Mouse (Mus musculus): ENCODE data around the gene Phf24. TPM values are rescaled to one million over a fixed set of nuclear protein-coding genes. Genes with fewer than 3 reads are reported as not detected.
"Not testable (repeated sequence)": the region's sequence is repeated elsewhere in the genome, so short reads cannot be mapped to it uniquely, and the experiment has no call there.

Gene Phf24
- polyA plus RNA-seq, 1 experiment from 2014 or later, result 0.62 TPM

DNA sequence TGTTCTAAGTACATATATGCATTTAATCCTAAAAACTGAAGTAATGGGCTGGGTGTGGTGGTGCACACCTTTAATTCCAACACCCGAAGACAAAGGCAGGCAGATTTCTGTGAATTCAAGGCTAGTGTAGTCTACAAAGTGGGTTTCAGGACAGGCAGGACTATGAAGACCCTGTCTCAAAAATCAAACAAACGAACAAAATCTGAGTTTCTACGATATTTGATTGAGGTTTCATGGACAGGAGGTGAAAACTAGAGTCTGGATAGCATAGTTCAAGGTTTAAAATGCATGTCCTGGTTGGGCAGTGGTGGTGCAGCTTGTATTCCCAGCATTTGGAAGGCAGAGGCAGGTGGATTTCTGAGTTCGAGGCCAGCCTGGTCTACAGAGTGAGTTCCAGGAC lies 52.8 kb downstream of the Phf24 start, which contains the start of gene 1700022I11Rik:
1700022I11Rik (plus strand) TSS at position 301 of the 400 bp plus-strand sequence.
- no peak within 1 kb of the TSS for H3K27ac ChIP-seq
- H3K9ac ChIP-seq, result no peak within 1 kb of the TSS
- no peak within 1 kb of the TSS for H3K4me2 ChIP-seq
- H3K9me3 ChIP-seq, result no peaks in the 10 kb centered on the region
- H3K4me1 ChIP-seq, result no peaks in the 10 kb centered on the region
- H3K27me3 ChIP-seq, result peaks cover 4% of the 10 kb centered on the region; the same call in 1 of the 2 replicates
- no peaks in the 10 kb centered on the region for H3K36me3 ChIP-seq
- 82% methylated on average over 4 of the region's 4 CpGs for WGBS
- no peak for ATAC-seq (ENCODE audit: borderline replicate concordance, extremely low read depth, low FRiP score, low TSS enrichment)
- no peak within 1 kb of the TSS for H3K4me3 ChIP-seq

DNA sequence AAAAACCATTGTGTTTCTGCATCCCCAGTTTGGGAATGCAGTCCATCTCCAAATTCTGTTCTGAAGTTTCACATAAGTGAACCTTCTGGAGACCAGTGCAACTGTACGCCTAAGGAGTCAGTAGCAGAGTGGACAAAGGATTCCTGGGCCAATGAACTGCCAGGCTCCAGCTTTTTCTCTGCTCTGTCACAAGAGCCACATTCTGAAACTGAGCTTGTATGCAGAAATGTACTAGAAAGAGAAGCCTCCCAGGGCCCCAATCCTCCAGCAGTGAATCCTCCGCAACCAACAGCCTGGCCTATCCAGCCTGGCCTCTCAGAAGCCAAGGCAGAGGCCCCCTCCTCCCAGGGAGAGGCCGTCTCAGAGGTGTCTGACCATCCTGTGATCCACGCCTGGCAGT lies 56.5 kb downstream of the Phf24 start:
- no peaks in the 10 kb centered on the region for H3K27me3 ChIP-seq
- H3K9me3 ChIP-seq, result no peaks in the 10 kb centered on the region
- H3K4me3 ChIP-seq, result no peak overlapping the region
- H3K36me3 ChIP-seq, result peaks cover 5% of the 10 kb centered on the region; the same call in 1 of the 2 replicates
- 54% methylated on average over 4 of the region's 4 CpGs for WGBS
- no peaks in the 10 kb centered on the region for H3K4me1 ChIP-seq
- H3K27ac ChIP-seq, result no peak overlapping the region
- no peak overlapping the region for H3K9ac ChIP-seq
- no peak for ATAC-seq (ENCODE audit: borderline replicate concordance, extremely low read depth, low FRiP score, low TSS enrichment)
- no peak overlapping the region for H3K4me2 ChIP-seq

DNA sequence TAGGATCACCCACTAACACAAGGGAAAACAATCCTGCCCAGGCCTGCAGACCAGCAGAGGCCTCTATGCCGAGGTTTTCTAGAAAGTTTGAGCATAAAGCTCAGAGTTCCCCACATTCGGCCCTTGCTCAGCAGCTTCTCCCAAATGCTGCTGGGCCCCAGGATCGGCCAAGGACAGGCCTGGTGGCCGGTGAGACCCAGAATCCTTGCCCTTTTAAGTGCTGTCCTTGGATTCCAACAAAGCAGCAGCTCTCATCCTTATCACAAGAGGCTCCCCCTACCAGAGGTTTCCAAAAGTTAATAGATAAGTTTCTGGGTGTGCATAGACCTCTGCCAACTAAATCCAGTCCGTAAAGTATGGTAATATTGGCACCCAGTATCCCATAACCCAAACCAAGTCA lies 57.4 kb downstream of the Phf24 start:
- Histone ChIP-seq H3K9me3 (no peaks in the 10 kb centered on the region), H3K27me3 (no peaks in the 10 kb centered on the region), H3K4me3 (no peak overlapping the region), H3K36me3 (peaks cover 14% of the 10 kb centered on the region), H3K27ac (no peak overlapping the region), H3K9ac (no peak overlapping the region), H3K4me1 (no peaks in the 10 kb centered on the region), H3K4me2 (no peak overlapping the region)
- 67% methylated on average over 5 of the region's 5 CpGs for WGBS
- no peak for ATAC-seq (ENCODE audit: borderline replicate concordance, extremely low read depth, low FRiP score, low TSS enrichment)

DNA sequence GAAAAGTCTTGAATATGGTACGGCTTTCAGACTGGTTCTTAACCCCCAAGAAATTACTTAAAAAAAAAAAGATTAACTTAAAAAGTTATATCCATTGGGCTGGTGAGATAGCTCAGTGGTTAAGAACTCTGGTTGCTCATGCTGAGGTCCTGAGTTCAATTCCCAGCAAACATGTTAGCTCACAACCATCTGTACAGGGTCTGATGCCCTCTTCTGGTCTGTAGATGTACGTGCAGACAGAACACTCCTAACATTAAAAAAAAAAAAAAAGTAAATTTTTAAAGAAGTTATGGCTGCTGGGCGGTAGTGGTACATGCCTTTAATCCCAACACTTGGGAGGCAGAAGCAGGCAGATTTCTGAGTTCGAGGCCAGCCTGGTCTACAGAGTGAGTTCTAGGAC lies 61.6 kb downstream of the Phf24 start:
- Histone ChIP-seq H3K4me3 (no peak overlapping the region), H3K4me1 (no peaks in the 10 kb centered on the region), H3K36me3 (peaks cover 47% of the 10 kb centered on the region), H3K27me3 (no peaks in the 10 kb centered on the region), H3K4me2 (no peak overlapping the region), H3K9ac (no peak overlapping the region), H3K9me3 (no peaks in the 10 kb centered on the region), H3K27ac (no peak overlapping the region)
- ATAC-seq (ENCODE audit: borderline replicate concordance, extremely low read depth, low FRiP score, low TSS enrichment), result no peak
- 88% methylated on average over 4 of the region's 4 CpGs for WGBS

DNA sequence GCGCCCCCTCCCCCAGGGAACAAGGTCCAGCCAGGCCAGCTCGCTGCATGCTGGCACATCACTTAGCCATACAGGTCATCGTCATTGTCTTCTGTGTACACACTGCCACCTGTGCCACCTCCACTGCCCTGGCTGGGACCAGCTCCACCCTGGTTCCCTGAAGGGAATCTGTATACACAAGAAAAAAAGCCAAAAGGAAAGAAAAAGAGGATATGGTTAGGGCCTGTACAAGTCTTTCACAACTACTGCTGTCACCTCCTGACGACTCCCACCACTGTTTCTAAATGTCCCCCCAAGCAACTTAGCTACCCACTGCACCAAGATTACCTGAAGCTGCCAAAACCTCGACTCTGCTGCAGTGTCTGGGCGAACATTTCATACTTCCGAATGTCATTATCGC lies 64.0 kb downstream of the Phf24 start:
- peaks cover 72% of the 10 kb centered on the region for H3K36me3 ChIP-seq
- H3K27me3 ChIP-seq; ATAC-seq (ENCODE audit: borderline replicate concordance, extremely low read depth, low FRiP score, low TSS enrichment); H3K4me3 ChIP-seq; H3K27ac ChIP-seq; H3K9me3 ChIP-seq; H3K9ac ChIP-seq; H3K4me2 ChIP-seq; H3K4me1 ChIP-seq: not testable (repeated sequence)
- WGBS, result 84% methylated on average over 8 of the region's 8 CpGs

DNA sequence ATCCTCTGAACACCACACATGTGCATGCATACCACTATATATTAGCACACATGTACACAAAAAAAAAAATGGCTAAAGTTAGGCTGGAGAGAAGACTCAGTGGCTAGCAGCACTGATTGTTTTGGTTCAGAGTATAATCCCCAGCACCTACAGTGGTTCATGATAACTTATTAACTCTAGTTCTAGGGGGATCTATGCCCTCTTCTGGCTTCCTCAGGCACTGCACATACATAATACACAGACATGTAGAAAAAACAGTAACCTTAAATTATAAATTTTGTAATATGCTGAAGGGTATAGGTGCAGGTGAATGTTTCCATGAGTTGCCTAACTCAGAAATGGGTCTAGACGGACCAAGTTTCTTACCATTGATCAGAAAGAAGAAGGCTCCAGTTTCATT lies 71.8 kb downstream of the Phf24 start:
- H3K27me3 ChIP-seq, result no peaks in the 10 kb centered on the region
- no peak overlapping the region for H3K4me2 ChIP-seq
- H3K4me3 ChIP-seq, result no peak overlapping the region
- ATAC-seq (ENCODE audit: borderline replicate concordance, extremely low read depth, low FRiP score, low TSS enrichment), result no peak
- H3K4me1 ChIP-seq, result no peaks in the 10 kb centered on the region
- no peaks in the 10 kb centered on the region for H3K9me3 ChIP-seq
- H3K9ac ChIP-seq, result no peak overlapping the region
- peaks cover 97% of the 10 kb centered on the region for H3K36me3 ChIP-seq
- H3K27ac ChIP-seq, result no peak overlapping the region
- WGBS, result 70% methylated on average over 1 of the region's 1 CpGs

Other genes with a start within 250 kb of the Phf24 start
- not detected in 2 replicates for gene 4930578G10Rik, start 181.1 kb upstream of the Phf24 start, polyA plus RNA-seq (2015; fragmentation: Nextera tagmentation; extraction: Ambion mirVana)
- 0.41 TPM in 1 of 2 replicates, not detected in the other for gene Ccl19, start 160.1 kb upstream of the Phf24 start, polyA plus RNA-seq (2015; fragmentation: Nextera tagmentation; extraction: Ambion mirVana)
- gene Ccl21a, start 142.7 kb upstream of the Phf24 start, polyA plus RNA-seq (2015; fragmentation: Nextera tagmentation; extraction: Ambion mirVana), result 72.9 and 77.9 TPM in 2 replicates
- gene Fam205a1, start 62.8 kb upstream of the Phf24 start, polyA plus RNA-seq (2015; fragmentation: Nextera tagmentation; extraction: Ambion mirVana), result 0.08 TPM in 1 of 2 replicates, not detected in the other
- 0.06 TPM in 1 of 2 replicates, not detected in the other for gene Gm12394, start 59.9 kb upstream of the Phf24 start, polyA plus RNA-seq (2015; fragmentation: Nextera tagmentation; extraction: Ambion mirVana)
- 0.30 TPM in 1 of 2 replicates, not detected in the other for gene Fam205c, start 42.4 kb upstream of the Phf24 start, polyA plus RNA-seq (2015; fragmentation: Nextera tagmentation; extraction: Ambion mirVana)
- 7.6 and 8.9 TPM in 2 replicates for gene Dnajb5, start 33.2 kb downstream of the Phf24 start, polyA plus RNA-seq (2015; fragmentation: Nextera tagmentation; extraction: Ambion mirVana)
- 0.39 and 0.56 TPM in 2 replicates for gene 1700022I11Rik, start 52.9 kb downstream of the Phf24 start, polyA plus RNA-seq (2015; fragmentation: Nextera tagmentation; extraction: Ambion mirVana)
- 543 and 557 TPM in 2 replicates for gene Vcp, start 83.8 kb downstream of the Phf24 start, polyA plus RNA-seq (2015; fragmentation: Nextera tagmentation; extraction: Ambion mirVana)
- gene Fancg, start 93.8 kb downstream of the Phf24 start, polyA plus RNA-seq (2015; fragmentation: Nextera tagmentation; extraction: Ambion mirVana), result 20.8 and 20.9 TPM in 2 replicates
- 19.0 and 22.1 TPM in 2 replicates for gene Pigo, start 109.2 kb downstream of the Phf24 start, polyA plus RNA-seq (2015; fragmentation: Nextera tagmentation; extraction: Ambion mirVana)
- gene Stoml2, start 115.0 kb downstream of the Phf24 start, polyA plus RNA-seq (2015; fragmentation: Nextera tagmentation; extraction: Ambion mirVana), result 321 and 331 TPM in 2 replicates
- gene Fam214b, start 129.6 kb downstream of the Phf24 start, polyA plus RNA-seq (2015; fragmentation: Nextera tagmentation; extraction: Ambion mirVana), result 10.6 and 11.2 TPM in 2 replicates
- 5.5 and 7.3 TPM in 2 replicates for gene Unc13b, start 142.3 kb downstream of the Phf24 start, polyA plus RNA-seq (2015; fragmentation: Nextera tagmentation; extraction: Ambion mirVana)